Mouse (Mus musculus): Measurements from ENCODE around the gene Atg16l1.

Gene Atg16l1

GRCm38 (mm10) chr1:87836453-87836852 is 80.8 kb downstream of the Atg16l1 start:
- DNase-seq, result no peak

- DNase-seq, result no peak
Observed at GRCm38 (mm10) chr1:87837018-87837417, 81.3 kb downstream of the Atg16l1 start.

- DNase-seq, result no peak
Observed at GRCm38 (mm10) chr1:87840411-87841208, 84.9 kb downstream of the Atg16l1 start.

All from cerebellum, adult 11-12 months (tissue).